Comparison of ENCODE assay signal across 9 mouse cellular contexts in the genomic region with DNA sequence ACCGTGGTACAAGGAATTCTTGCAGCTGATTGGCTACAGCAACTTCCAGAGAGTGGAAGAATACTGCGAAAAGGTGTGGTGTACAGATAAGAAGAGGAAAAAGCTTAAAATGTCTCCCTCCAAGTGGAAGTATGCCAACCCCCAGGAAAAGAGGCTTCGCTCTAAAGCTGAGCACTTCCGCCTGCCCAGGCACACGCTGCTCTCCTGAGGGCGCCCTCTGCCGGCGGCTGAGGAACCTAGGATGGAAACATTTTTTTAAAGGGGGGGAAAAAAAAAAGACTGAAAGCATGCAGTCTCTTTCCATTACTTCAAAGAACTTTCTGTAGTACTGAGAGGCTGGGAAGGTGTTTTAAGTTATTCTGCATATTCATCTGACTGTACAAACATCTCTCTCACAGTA.
DNase-seq lines count a peak whose midpoint lies in the region; ATAC-seq and TF ChIP-seq lines count a peak whose summit lies in the region.
"Had no signal": no experiment of that assay in that cellular context is flagged by ENCODE, and none has a peak within 500 bp of the region (broad histone marks: within the 10 kb centered on the region; RNA-seq: fewer than 3 reads in every experiment).

No protein-coding gene starts in this region.

- H3K36me3 ChIP-seq in heart, adult 2 months (ENCODE audit: control insufficient read depth, insufficient read depth, low read length): no peaks in the 10 kb centered on the region
- H3K36me3 ChIP-seq in heart, embryonic 10.5 days: no peaks in the 10 kb centered on the region
- no peaks in the 10 kb centered on the region for H3K36me3 ChIP-seq in neural tube, embryonic 15.5 days
- H3K36me3 ChIP-seq in limb, embryonic 11.5 days (ENCODE audit: control insufficient read depth, insufficient read depth, low read length): no peaks in the 10 kb centered on the region
- H3K36me3 ChIP-seq: limb, embryonic 12.5 days had no signal

- no peak overlapping the region for H3K4me3 ChIP-seq in heart, adult 2 months
- no peak overlapping the region for H3K4me3 ChIP-seq in heart, embryonic 10.5 days
- no peak overlapping the region for H3K4me3 ChIP-seq in neural tube, embryonic 15.5 days (replicated peaks)
- H3K4me3 ChIP-seq in limb, embryonic 11.5 days (ENCODE audit: low read depth, low read length): no peak overlapping the region
- H3K4me3 ChIP-seq: limb, embryonic 12.5 days had no signal

- TF ChIP-seq POLR2A in heart, adult 2 months (IDR thresholded peaks at IDR 0.05; ENCODE audit: insufficient read depth, low read depth, low read length): no peak
- TF ChIP-seq POLR2A in brain, embryonic 14.5 days (IDR thresholded peaks at IDR 0.05; ENCODE audit: borderline replicate concordance, extremely low read depth, insufficient read depth, insufficient read length, poor library complexity, severe bottlenecking): no peak

- TF ChIP-seq EP300 in heart, adult 2 months (IDR thresholded peaks at IDR 0.05; ENCODE audit: insufficient read depth, low read depth, low read length): no peak

- no peaks in the 10 kb centered on the region for H3K4me1 ChIP-seq in heart, adult 2 months (ENCODE audit: control insufficient read depth, insufficient read depth, low read length)
- H3K4me1 ChIP-seq in heart, embryonic 10.5 days: no peaks in the 10 kb centered on the region
- no peaks in the 10 kb centered on the region for H3K4me1 ChIP-seq in neural tube, embryonic 15.5 days
- no peaks in the 10 kb centered on the region for H3K4me1 ChIP-seq in limb, embryonic 11.5 days (ENCODE audit: control insufficient read depth, insufficient read depth, low read length)
- H3K4me1 ChIP-seq: limb, embryonic 12.5 days had no signal

- no peaks in the 10 kb centered on the region for H3K27me3 ChIP-seq in heart, adult 2 months (ENCODE audit: control insufficient read depth, insufficient read depth, low read length)
- no peaks in the 10 kb centered on the region for H3K27me3 ChIP-seq in heart, embryonic 10.5 days (ENCODE audit: insufficient read depth, poor library complexity, severe bottlenecking)
- no peaks in the 10 kb centered on the region for H3K27me3 ChIP-seq in neural tube, embryonic 15.5 days (replicated peaks)
- H3K27me3 ChIP-seq in limb, embryonic 11.5 days (ENCODE audit: control insufficient read depth, insufficient read depth, low read length): no peaks in the 10 kb centered on the region
- H3K27me3 ChIP-seq: limb, embryonic 12.5 days had no signal

- intact Hi-C loops in heart, adult 2 months (cut with DNase I): no loop called here

- ATAC-seq in neural tube, embryonic 15.5 days (ENCODE audit: low FRiP score): no peak
- no peak for ATAC-seq in limb, embryonic 11.5 days (ENCODE audit: insufficient number of reproducible peaks, low FRiP score, low TSS enrichment, low read depth)
- ATAC-seq in erythroblast, adult 5-6 weeks (replicated peaks; ENCODE audit: low FRiP score, poor library complexity, severe bottlenecking): no peak

- H3K27ac ChIP-seq in heart, adult 2 months: no peak overlapping the region
- no peak overlapping the region for H3K27ac ChIP-seq in heart, embryonic 10.5 days
- H3K27ac ChIP-seq in neural tube, embryonic 15.5 days (replicated peaks): no peak overlapping the region
- H3K27ac ChIP-seq in limb, embryonic 11.5 days (replicated peaks; ENCODE audit: low read depth, low read length): no peak overlapping the region
- H3K27ac ChIP-seq: limb, embryonic 12.5 days had no signal

- no peak overlapping the region for H3K9ac ChIP-seq in heart, adult 2 months (ENCODE audit: low read depth, low read length)
- H3K9ac ChIP-seq in neural tube, embryonic 15.5 days (replicated peaks): no peak overlapping the region
- no peak overlapping the region for H3K9ac ChIP-seq in limb, embryonic 11.5 days (ENCODE audit: low read length)
- H3K9ac ChIP-seq: limb, embryonic 12.5 days had no signal

- H3K4me2 ChIP-seq in neural tube, embryonic 15.5 days: no peak overlapping the region
- H3K4me2 ChIP-seq in limb, embryonic 11.5 days (ENCODE audit: low read depth, severe bottlenecking): no peak overlapping the region
- H3K4me2 ChIP-seq: limb, embryonic 12.5 days had no signal

- no peaks in the 10 kb centered on the region for H3K9me3 ChIP-seq in heart, embryonic 10.5 days
- no peaks in the 10 kb centered on the region for H3K9me3 ChIP-seq in neural tube, embryonic 15.5 days (replicated peaks)
- H3K9me3 ChIP-seq in limb, embryonic 11.5 days (ENCODE audit: control insufficient read depth, low read length): no peaks in the 10 kb centered on the region
- H3K9me3 ChIP-seq: limb, embryonic 12.5 days had no signal

- H3K79me2 ChIP-seq in heart, adult 2 months (replicated peaks; ENCODE audit: control insufficient read depth, insufficient read depth, low read length): no peaks in the 10 kb centered on the region

- DNase-seq in heart, adult 2 months: peak in 1 of 2 experiments; percentile 19
- no peak for DNase-seq in heart, embryonic 10.5 days (ENCODE audit: low spot score)
- peak; percentile 29 for DNase-seq in neural tube, embryonic 10.5 days (ENCODE audit: extremely low spot score, low spot score)
- DNase-seq in brain, embryonic 14.5 days (ENCODE audit: low read depth): peak; percentile 33
- peak; percentile 58 for DNase-seq in limb, embryonic 11.5 days (ENCODE audit: low spot score)
- no peak for DNase-seq in thymus, adult 18-20 months

- TF ChIP-seq CTCF in heart, adult 2 months (IDR thresholded peaks at IDR 0.05): peak; percentile 59
- peak; percentile 59; the same call in 1 of the 2 replicates for TF ChIP-seq CTCF in brain, embryonic 14.5 days (IDR thresholded peaks at IDR 0.05; ENCODE audit: borderline replicate concordance, extremely low read depth, insufficient read depth, insufficient read length)

- 27% methylated on average over 8 of the region's 8 CpGs for WGBS in heart, adult 2 months
- 35% methylated on average over 8 of the region's 8 CpGs for WGBS in heart, embryonic 10.5 days
- 42% methylated on average over 8 of the region's 8 CpGs for WGBS in neural tube, embryonic 15.5 days
- 39% methylated on average over 8 of the region's 8 CpGs for WGBS in limb, embryonic 11.5 days

Comparison
In these comparisons a context has a peak if more than half of its experiments do, and no peak if none do; other contexts are left out.
1. DNase-seq: peak in neural tube, embryonic 10.5 days (single experiment), brain, embryonic 14.5 days (single experiment) and limb, embryonic 11.5 days (single experiment); none in heart, embryonic 10.5 days (single experiment) and thymus, adult 18-20 months (0 of 2).